Mouse (Mus musculus) urinary bladder, postnatal 36 days (tissue): ENCODE data around the gene Magel2.

Experiments used
- DNase-seq, 2 experiments: peaks; one replicate each; pipeline ENCODE4 v3.0.0; 2022; ENCODE audit warnings: low spot score in 2 of 2, mixed read lengths in 1 of 2

The Magel2 gene

GRCm38 (mm10) chr7:62423210-62423609 is 46.4 kb downstream of the Magel2 start:
- DNase-seq = no peak

- peak in 1 of 2 experiments; percentile 3 for DNase-seq
Measured at GRCm38 (mm10) chr7:62428337-62428736, 51.5 kb downstream of the Magel2 start.
